Mouse (Mus musculus) small intestine, adult 2 months (tissue): ENCODE measurements around the gene Ercc1.

Source experiments
- CTCF ChIP-seq: fragments of 200-500 bp; IDR thresholded peaks from 2 replicates; pipeline ENCODE4 v1.5.1; 2012; ENCODE audit warnings: low read depth, mild to moderate bottlenecking, control low read depth, inconsistent platforms, low read length, moderate library complexity, mixed read lengths; ENCODE audit not compliant: insufficient replicate concordance, insufficient read length; ENCODE audit errors: extremely low read depth
- POLR2A ChIP-seq: fragments of 200-500 bp; IDR thresholded peaks from 2 replicates; pipeline ENCODE4 v1.6.1; 2012; ENCODE audit warnings: low read depth, mild to moderate bottlenecking, control low read depth, inconsistent platforms, low read length, moderate library complexity

DNA sequence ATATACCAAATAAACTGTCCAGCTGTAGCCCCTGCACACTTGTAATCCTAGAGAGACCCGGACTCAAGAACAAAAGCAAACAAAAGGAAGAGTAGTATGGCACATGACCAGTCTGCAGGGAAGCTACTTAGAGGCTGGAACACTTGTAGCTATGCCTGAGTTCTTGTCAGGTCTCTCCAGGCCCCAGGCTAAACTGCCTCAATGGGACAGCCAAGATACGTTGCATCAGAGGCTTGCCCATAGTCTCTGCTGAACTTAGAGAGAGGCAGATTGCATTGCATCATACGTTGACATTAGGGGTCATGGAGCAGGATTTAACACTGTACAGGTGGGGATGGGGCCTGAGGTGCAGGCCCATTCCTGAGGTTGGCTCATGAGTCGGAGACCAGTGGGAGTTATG, 31.4 kb downstream of the Ercc1 start:
- TF ChIP-seq CTCF (no peak), POLR2A (no peak)
